Mouse (Mus musculus) heart, adult 18-20 months (tissue): ENCODE measurements around the gene Cdca5. TPM values are rescaled to one million over a fixed set of nuclear protein-coding genes. Genes with fewer than 3 reads are reported as not detected.
A peak's percentile ranks its signal among the peaks of the same experiment; 100 is the strongest.

ENCODE experiments used
- DNase-seq, 2 experiments: peaks; one replicate each; pipeline ENCODE4 v3.0.0; 2021 to 2022; ENCODE audit warnings: mixed read lengths in 1 of 2
- microRNA-seq, 2 experiments: library from miRNA; unstranded; fragments of <30 nt; microRNA quantifications; one replicate each; pipeline ENCODE4 v1.2.0; 2022
- total RNA-seq, 2 experiments: library from RNA; stranded (reverse); gene quantifications; 2 replicates each; pipeline ENCODE4 v1.2.3; 2021

Gene Cdca5
- total RNA-seq, 2 experiments from 2014 or later, result 0.21 TPM; not detected in 1

DNA sequence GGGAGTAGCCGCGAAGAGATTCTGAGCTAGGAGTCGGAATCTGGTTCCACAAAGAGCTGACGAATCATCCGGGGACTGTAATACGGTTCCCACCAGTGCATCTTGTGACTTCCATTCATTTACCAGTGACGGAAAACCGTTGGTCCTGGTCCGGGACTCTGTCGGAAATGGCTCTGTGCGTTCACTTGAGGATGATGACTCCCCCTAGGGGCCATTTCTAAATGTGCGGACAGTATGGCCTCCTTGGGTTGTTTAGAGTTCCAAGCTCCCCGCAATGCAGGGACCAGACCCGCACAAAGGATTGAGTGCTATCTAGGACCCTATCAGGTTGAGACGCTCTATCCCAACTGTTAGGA lies 56.6 kb downstream of the Cdca5 start, which contains the start of gene Arl2:
Arl2 (minus strand) TSS at position 155 of the 356 bp plus-strand sequence.
- peak; percentile 81 to 83 for DNase-seq

Small RNAs within 50 kb of the gene (microRNA-seq; reads per million reads assigned to microRNA genes)
- gene Mir6988, result 1.1 to 3.4 reads per million in 2 experiments

Other genes starting within 250 kb of the Cdca5 start
- gene Frmd8, start 209.7 kb upstream of the Cdca5 start, total RNA-seq, result 10 to 100 TPM in 1 of 2 experiments, 1 to 10 TPM in 1; 7.2 to 10.6 TPM
- gene Slc25a45, start 207.2 kb upstream of the Cdca5 start, total RNA-seq, result 1 to 10 TPM; 2.6 to 2.8 TPM
- under 1 TPM in 1 of 2 experiments, not detected in 1; 0.35 TPM for gene Tigd3, start 190.8 kb upstream of the Cdca5 start, total RNA-seq
- 10 to 100 TPM; 77.6 to 84.0 TPM for gene Dpf2, start 172.0 kb upstream of the Cdca5 start, total RNA-seq
- 1 to 10 TPM; 6.6 to 9.0 TPM for gene Cdc42ep2, start 160.2 kb upstream of the Cdca5 start, total RNA-seq
- gene Pola2, start 120.8 kb upstream of the Cdca5 start, total RNA-seq, result 10 to 100 TPM in 1 of 2 experiments, 1 to 10 TPM in 1; 8.7 to 10.6 TPM
- not detected for gene Slc22a20, start 98.8 kb upstream of the Cdca5 start, total RNA-seq
- gene Capn1, start 69.1 kb upstream of the Cdca5 start, total RNA-seq, result 10 to 100 TPM; 32.0 to 40.4 TPM
- gene Syvn1, start 38.4 kb upstream of the Cdca5 start, total RNA-seq, result 10 to 100 TPM; 21.1 to 21.3 TPM
- gene Mrpl49, start 27.2 kb upstream of the Cdca5 start, total RNA-seq, result 10 to 100 TPM; 42.2 to 47.2 TPM
- 100 to 1,000 TPM; 613 to 618 TPM for gene Fau, start 27.1 kb upstream of the Cdca5 start, total RNA-seq
- gene Znhit2, start 23.8 kb upstream of the Cdca5 start, total RNA-seq, result 10 to 100 TPM; 11.1 to 11.2 TPM
- gene Tm7sf2, start 16.6 kb upstream of the Cdca5 start, total RNA-seq, result 1 to 10 TPM; 2.1 to 3.0 TPM
- gene Vps51, start 7.8 kb upstream of the Cdca5 start, total RNA-seq, result 10 to 100 TPM; 20.9 to 22.2 TPM
- not detected for gene Tmem262, start 5.0 kb upstream of the Cdca5 start, total RNA-seq
- gene Gm28374, start 2.7 kb upstream of the Cdca5 start, total RNA-seq, result under 1 TPM in 1 of 2 experiments, not detected in 1; 0.47 TPM
- 10 to 100 TPM; 15.5 to 16.1 TPM for gene Zfpl1, start within 50 bp of the Cdca5 start, total RNA-seq
- gene AC131692.1, start 9.4 kb downstream of the Cdca5 start, total RNA-seq, result not detected
- gene Naaladl1, start 20.8 kb downstream of the Cdca5 start, total RNA-seq, result not detected
- gene Sac3d1, start 33.7 kb downstream of the Cdca5 start, total RNA-seq, result 10 to 100 TPM in 1 of 2 experiments, 1 to 10 TPM in 1; 9.2 to 10.0 TPM
- gene Snx15, start 43.3 kb downstream of the Cdca5 start, total RNA-seq, result 10 to 100 TPM; 13.9 to 15.2 TPM
- 1 to 10 TPM in 1 of 2 experiments, under 1 TPM in 1; 0.54 to 2.7 TPM for gene Batf2, start 56.0 kb downstream of the Cdca5 start, total RNA-seq
- 10 to 100 TPM; 66.4 to 72.1 TPM for gene Arl2, start 56.6 kb downstream of the Cdca5 start, total RNA-seq
- not detected for gene Majin, start 99.4 kb downstream of the Cdca5 start, total RNA-seq
- gene Gpha2, start 141.4 kb downstream of the Cdca5 start, total RNA-seq, result not detected
- gene Ppp2r5b, start 150.9 kb downstream of the Cdca5 start, total RNA-seq, result 10 to 100 TPM; 32.2 to 32.5 TPM
- gene Atg2a, start 156.7 kb downstream of the Cdca5 start, total RNA-seq, result 10 to 100 TPM; 21.5 to 22.1 TPM
- gene Ehd1, start 191.7 kb downstream of the Cdca5 start, total RNA-seq, result 100 to 1,000 TPM; 101 to 107 TPM
- gene Cdc42bpg, start 221.5 kb downstream of the Cdca5 start, total RNA-seq, result 10 to 100 TPM; 13.8 TPM
- 10 to 100 TPM; 13.3 to 14.0 TPM for gene Men1, start 250.0 kb downstream of the Cdca5 start, total RNA-seq